Mouse (Mus musculus): ENCODE measurements around the gene Ints1. TPM values are rescaled to one million over a fixed set of nuclear protein-coding genes. Genes with fewer than 3 reads are reported as not detected.

Gene Ints1
- total and polyA plus RNA-seq, 3 experiments = 77.9 to 89.2 TPM; not detected in 1

DNA sequence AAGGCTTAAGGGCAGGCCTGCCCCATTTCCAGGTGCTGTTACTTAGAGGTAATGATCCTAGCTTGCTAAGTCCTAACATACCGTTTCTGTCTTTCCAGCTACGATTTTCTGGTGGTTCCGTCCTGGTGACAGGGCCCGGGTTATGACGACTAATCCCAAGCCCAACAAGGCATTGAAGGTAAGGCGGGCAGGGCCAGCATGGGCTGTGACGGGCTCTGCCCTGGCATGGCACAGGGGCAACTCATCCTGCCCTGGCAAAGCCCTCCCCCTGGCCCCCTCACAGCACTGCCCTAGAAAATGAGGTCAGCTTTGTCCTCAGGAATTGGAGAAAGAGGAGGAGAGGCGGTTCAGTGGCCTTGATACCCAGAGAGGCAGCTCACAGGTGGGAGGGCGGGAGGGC is 23.6 kb upstream of the Ints1 start:
- Histone ChIP-seq H3K9ac (ENCODE audit: control insufficient read depth, low read depth, low read length, poor library complexity, severe bottlenecking) (no peak overlapping the region), H3K4me3 (ENCODE audit: control insufficient read depth in 1 of 2, insufficient read depth in 1 of 2, low read depth in 2 of 2, low read length in 2 of 2) (no peak overlapping the region), H3K36me3 (ENCODE audit: control insufficient read depth in 1 of 2, insufficient read depth in 2 of 2, low read length in 2 of 2) (peaks cover 0 to 12% of the 10 kb centered on the region in 2 experiments; a peak in 3 of 4 replicates), H3K27ac (ENCODE audit: control insufficient read depth, low read depth, low read length) (no peak overlapping the region), H3K4me1 (ENCODE audit: control insufficient read depth in 1 of 2, insufficient read depth in 2 of 2, low read length in 2 of 2) (peaks cover 8 to 31% of the 10 kb centered on the region in 2 experiments), H3K27me3 (ENCODE audit: control insufficient read depth in 1 of 2, insufficient read depth in 2 of 2, low read length in 2 of 2) (no peaks in the 10 kb centered on the region), H3K79me2 (ENCODE audit: control insufficient read depth, insufficient read depth, low read length, poor library complexity) (peaks cover 43% of the 10 kb centered on the region), H3K9me3 (replicated peaks; ENCODE audit: insufficient read depth, low read length) (no peaks in the 10 kb centered on the region)
- DNase-seq (ENCODE audit: low read depth, low spot score) = no peak
- TF ChIP-seq MXI1 (IDR thresholded peaks at IDR 0.05; ENCODE audit: low read depth, low read length) (no peak), NELFE (IDR thresholded peaks at IDR 0.05; ENCODE audit: low read depth, low read length) (no peak), KAT2A (conservative IDR thresholded peaks at IDR 0.05; ENCODE audit: low read depth, low read length) (no peak), TAL1 (IDR thresholded peaks at IDR 0.05; ENCODE audit: low read length) (no peak), ELF1 (IDR thresholded peaks at IDR 0.05; ENCODE audit: low read depth, low read length) (no peak)

GRCm38 (mm10) chr5:139798168-139798900 is 22.9 kb upstream of the Ints1 start:
- no peak overlapping the region for H3K9ac ChIP-seq (ENCODE audit: control insufficient read depth, low read depth, low read length, poor library complexity, severe bottlenecking)
- H3K27me3 ChIP-seq (ENCODE audit: control insufficient read depth in 1 of 2, insufficient read depth in 2 of 2, low read length in 2 of 2) = no peaks in the 10 kb centered on the region
- H3K36me3 ChIP-seq (ENCODE audit: control insufficient read depth in 1 of 2, insufficient read depth in 2 of 2, low read length in 2 of 2) = peaks cover 0 to 14% of the 10 kb centered on the region in 2 experiments; a peak in 3 of 4 replicates
- peaks cover 48% of the 10 kb centered on the region for H3K79me2 ChIP-seq (ENCODE audit: control insufficient read depth, insufficient read depth, low read length, poor library complexity)
- no peak overlapping the region for H3K4me3 ChIP-seq (ENCODE audit: control insufficient read depth in 1 of 2, insufficient read depth in 1 of 2, low read depth in 2 of 2, low read length in 2 of 2)
- H3K4me1 ChIP-seq (ENCODE audit: control insufficient read depth in 1 of 2, insufficient read depth in 2 of 2, low read length in 2 of 2) = peaks cover 8 to 32% of the 10 kb centered on the region in 2 experiments
- TF ChIP-seq MAX (IDR thresholded peaks at IDR 0.05; ENCODE audit: low read length) = no peak
- no peak for TF ChIP-seq RAD21 (IDR thresholded peaks at IDR 0.05; ENCODE audit: low read depth, low read length)
- TF ChIP-seq ZKSCAN1 (IDR thresholded peaks at IDR 0.05; ENCODE audit: low read depth, low read length) = no peak
- no peak for TF ChIP-seq KAT2A (conservative IDR thresholded peaks at IDR 0.05; ENCODE audit: low read depth, low read length)
- no peak for TF ChIP-seq TCF12 (IDR thresholded peaks at IDR 0.05; ENCODE audit: low read depth, low read length)
- TF ChIP-seq SIN3A (IDR thresholded peaks at IDR 0.05; ENCODE audit: low read length) = no peak
- no peak for TF ChIP-seq CHD1 (IDR thresholded peaks at IDR 0.05; ENCODE audit: low read depth, low read length)
- no peak for TF ChIP-seq UBTF (IDR thresholded peaks at IDR 0.05; ENCODE audit: borderline replicate concordance, insufficient read depth, low read depth, low read length)
- no peak for TF ChIP-seq MAFK (IDR thresholded peaks at IDR 0.05; ENCODE audit: borderline replicate concordance, low read depth, low read length)
- no peak for TF ChIP-seq HCFC1 (IDR thresholded peaks at IDR 0.05; ENCODE audit: low read depth, low read length)
- no peak for TF ChIP-seq USF2 (IDR thresholded peaks at IDR 0.05; ENCODE audit: borderline replicate concordance in 1 of 2, insufficient read depth in 1 of 2, low read depth in 1 of 2, low read length in 2 of 2)
- no peak for TF ChIP-seq MYB (IDR thresholded peaks at IDR 0.05; ENCODE audit: low read depth, low read length)
- TF ChIP-seq ZNF384 (IDR thresholded peaks at IDR 0.05; ENCODE audit: low read depth, low read length) = no peak
- no peak for TF ChIP-seq MEF2A (IDR thresholded peaks at IDR 0.05; ENCODE audit: extremely low read depth, insufficient replicate concordance, low read depth, low read length, poor library complexity, severe bottlenecking)
- no peak for TF ChIP-seq CTCF (IDR thresholded peaks at IDR 0.05 in 2 of 3, conservative IDR thresholded peaks at IDR 0.05 in 1 of 3; ENCODE audit: control insufficient read depth in 1 of 3, insufficient read depth in 1 of 3, low read depth in 2 of 3, low read length in 3 of 3, poor library complexity in 1 of 3, severe bottlenecking in 1 of 3)
- no peak for TF ChIP-seq TBP (IDR thresholded peaks at IDR 0.05; ENCODE audit: low read depth, low read length)
- TF ChIP-seq EP300 (IDR thresholded peaks at IDR 0.05; ENCODE audit: low read depth in 1 of 2, low read length in 2 of 2) = no peak
- no peak for TF ChIP-seq NELFE (IDR thresholded peaks at IDR 0.05; ENCODE audit: low read depth, low read length)
- DNase-seq (ENCODE audit: low read depth, low spot score) = no peak
- H3K27ac ChIP-seq (ENCODE audit: control insufficient read depth, low read depth, low read length) = no peak overlapping the region
- no peaks in the 10 kb centered on the region for H3K9me3 ChIP-seq (replicated peaks; ENCODE audit: insufficient read depth, low read length)

All from MEL (cell line).